Mouse (Mus musculus) lung, adult 2 months (tissue): ENCODE measurements around the gene Anks3.

Source experiments
- CTCF ChIP-seq: fragments of 200-500 bp; IDR thresholded peaks from 2 replicates; pipeline ENCODE4 v1.5.1; 2011; ENCODE audit warnings: mild to moderate bottlenecking, low read length, control low read depth; ENCODE audit not compliant: insufficient read depth
- POLR2A ChIP-seq: fragments of 200-500 bp; IDR thresholded peaks from 2 replicates; pipeline ENCODE4 v1.6.1; 2011; ENCODE audit warnings: low read depth, mild to moderate bottlenecking, control low read depth, low read length, borderline replicate concordance; ENCODE audit errors: extremely low read depth

DNA sequence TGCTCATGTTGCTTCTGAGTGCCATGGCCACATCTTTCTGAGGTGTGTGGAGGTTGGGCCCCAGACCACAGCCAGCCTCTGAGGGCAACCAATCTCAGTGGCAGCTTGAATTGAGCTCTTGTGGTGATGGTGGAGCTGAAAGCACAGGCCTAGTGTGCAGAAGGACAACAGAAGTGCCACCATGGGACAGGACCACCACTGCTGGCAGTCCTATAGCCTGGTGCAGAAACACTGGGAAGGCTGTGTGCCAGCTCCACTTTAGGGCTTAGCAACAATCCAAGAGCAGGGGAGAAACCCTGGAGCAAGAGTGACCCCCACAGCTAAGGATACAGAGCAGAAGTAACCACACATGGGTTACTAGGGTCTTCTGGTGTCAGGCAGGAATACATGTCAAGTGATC is 23.0 kb downstream of the Anks3 start:
- no peak for TF ChIP-seq CTCF
- TF ChIP-seq POLR2A, result no peak
